Mouse (Mus musculus): ENCODE results near the gene Sez6l. TPM values are rescaled to one million over a fixed set of nuclear protein-coding genes. Genes with fewer than 3 reads are reported as not detected.

The Sez6l gene
- total RNA-seq, 2 experiments from 2014 or later = 0.05 TPM; not detected in 1

DNA sequence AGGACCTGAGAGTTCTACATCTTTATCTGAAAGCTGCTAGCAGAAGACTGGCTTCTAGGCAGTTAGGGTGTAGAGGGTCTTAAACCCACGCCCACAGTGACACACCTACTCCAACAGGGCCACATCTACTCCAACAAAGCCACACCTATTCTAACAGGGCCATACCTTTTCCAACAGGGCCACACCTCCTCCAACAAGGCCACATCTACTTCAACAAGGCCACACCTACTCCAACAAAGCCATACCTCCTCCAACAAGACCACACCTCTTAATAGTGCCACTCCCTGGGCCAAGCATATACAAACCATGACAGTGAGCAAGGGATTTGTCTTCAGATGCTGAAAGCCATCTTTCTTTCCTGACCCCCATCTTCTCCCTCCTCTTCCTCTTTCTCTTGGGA, 14.7 kb upstream of the Sez6l start:
- intact Hi-C loops (cut with DNase I) = no loop called here
- DNase-seq = no peak

DNA sequence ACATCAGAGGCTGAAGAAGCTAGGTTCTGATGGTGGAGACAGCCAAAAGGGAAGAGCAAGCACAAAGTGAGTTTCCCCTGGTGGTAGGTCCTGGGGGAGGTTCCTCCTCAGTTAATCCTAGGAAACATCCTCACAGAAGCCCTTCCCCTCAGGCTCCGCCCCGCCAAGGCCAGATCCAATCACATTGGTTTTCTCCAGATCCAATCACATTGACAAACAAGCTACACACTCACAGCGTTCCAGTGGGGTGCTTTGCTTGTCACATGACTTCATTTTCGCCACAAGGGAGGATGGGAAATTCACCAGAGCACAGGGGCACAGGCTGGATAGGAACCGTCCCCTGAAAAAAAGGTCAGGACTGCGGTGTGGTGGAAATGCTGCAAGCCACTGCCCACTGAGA, 9.1 kb upstream of the Sez6l start:
- intact Hi-C loops (cut with DNase I) = no loop called here
- DNase-seq = no peak

DNA sequence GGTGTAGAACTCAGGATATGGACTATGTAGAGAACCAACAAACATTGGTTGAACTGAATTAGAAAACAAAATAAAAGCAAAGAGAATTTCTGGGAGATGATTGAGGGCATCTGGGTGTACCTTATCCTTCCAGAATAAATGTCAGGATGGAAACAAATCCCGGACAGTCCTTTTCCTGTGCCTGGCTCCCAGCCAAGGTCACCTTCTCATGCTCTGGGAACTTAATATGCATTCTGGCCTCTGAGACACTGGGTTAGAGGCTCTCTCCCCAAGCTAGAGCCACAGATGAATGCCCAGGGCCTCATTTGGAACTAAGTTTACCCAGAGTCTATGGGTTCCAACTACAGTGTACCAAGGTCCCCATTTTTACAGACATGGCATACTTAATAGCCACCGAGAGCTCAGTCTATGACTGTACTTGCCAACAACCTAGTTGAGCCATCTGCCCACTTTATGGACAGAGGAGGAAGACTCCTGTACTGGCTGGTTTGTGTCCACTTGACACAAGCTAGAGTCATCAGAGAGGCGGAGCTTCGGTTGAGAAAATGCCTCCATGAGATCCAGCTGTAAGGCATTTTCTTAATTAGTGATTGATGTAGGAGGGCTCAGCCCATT, 7.3 kb upstream of the Sez6l start:
- intact Hi-C loops (cut with DNase I) = no loop called here
- DNase-seq = no peak

DNA sequence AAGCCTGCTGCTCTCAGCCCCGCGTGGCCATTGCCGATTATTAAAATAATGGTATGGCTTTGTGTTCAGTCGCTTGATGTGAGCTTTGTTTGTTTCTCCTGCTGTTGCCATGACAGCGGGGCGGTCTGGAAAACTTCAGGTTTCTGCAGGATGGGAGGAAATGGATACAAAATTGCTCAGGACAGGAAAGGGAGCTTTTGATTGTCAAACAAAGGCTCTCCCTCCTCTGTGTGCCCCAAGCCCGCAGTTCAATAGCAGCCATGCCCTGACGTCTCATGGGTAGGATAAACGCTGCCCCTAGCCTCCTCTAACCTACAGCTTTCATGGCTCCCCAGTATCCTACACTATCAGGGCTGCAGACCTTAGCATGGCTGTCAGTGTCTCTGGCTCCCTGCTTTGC, 6.3 kb upstream of the Sez6l start:
- DNase-seq = no peak
- intact Hi-C loops (cut with DNase I) = no loop called here

DNA sequence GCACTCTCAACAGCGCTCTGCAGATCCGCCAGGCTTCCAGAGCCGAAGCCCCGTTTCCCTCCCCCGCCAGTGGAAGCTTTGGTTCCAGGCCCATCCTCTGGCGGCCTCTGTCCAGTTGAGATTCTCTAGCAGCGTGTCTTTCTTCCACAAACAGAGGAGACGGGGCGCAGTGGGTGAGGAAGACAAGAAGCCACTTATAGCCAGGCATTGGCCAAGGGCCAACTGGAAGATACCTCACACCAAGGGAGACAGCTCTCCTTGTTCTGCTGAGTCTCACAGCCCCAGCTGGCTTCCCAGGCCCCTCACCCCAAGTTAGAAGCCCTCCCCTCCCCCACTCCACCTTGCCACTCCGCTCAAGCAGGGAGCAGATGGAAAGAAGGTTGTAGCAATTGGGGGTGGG, 765 bp upstream of the Sez6l start:
- DNase-seq = no peak
- intact Hi-C loops (cut with DNase I) = no loop called here

DNA sequence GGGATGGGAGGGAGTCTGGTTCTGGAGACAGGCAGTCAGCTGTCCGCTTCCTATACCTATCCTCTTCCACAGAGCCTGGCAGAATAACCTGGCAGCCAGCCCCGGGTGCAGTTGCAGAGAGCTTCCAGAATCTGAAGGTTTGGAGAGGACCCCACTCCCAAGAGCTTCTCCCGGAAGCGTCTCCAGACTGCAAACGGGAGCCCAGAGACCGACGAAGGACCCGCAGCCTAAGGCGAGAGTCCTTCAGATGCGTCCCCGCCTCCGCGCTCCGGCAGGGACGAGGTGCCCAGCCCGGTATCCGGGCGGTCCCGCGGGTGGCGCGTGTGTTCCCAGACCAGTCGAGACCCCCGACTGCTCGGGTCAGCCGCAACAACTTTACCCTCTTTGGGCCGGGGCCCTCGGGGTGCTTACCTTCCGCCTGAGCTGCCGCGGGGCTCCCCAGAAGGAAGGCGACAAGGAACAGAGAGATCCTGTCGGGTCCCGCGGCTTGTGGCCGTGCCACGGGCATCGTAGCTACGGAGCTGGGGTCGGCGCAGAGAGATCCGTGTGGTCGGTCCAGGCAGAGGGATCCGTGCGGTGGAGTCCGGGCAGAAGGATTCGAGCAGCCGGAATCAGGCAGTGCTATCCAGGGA, 508 bp downstream of the Sez6l start:
- DNase-seq = no peak
- intact Hi-C loops (cut with DNase I) = no loop called here

DNA sequence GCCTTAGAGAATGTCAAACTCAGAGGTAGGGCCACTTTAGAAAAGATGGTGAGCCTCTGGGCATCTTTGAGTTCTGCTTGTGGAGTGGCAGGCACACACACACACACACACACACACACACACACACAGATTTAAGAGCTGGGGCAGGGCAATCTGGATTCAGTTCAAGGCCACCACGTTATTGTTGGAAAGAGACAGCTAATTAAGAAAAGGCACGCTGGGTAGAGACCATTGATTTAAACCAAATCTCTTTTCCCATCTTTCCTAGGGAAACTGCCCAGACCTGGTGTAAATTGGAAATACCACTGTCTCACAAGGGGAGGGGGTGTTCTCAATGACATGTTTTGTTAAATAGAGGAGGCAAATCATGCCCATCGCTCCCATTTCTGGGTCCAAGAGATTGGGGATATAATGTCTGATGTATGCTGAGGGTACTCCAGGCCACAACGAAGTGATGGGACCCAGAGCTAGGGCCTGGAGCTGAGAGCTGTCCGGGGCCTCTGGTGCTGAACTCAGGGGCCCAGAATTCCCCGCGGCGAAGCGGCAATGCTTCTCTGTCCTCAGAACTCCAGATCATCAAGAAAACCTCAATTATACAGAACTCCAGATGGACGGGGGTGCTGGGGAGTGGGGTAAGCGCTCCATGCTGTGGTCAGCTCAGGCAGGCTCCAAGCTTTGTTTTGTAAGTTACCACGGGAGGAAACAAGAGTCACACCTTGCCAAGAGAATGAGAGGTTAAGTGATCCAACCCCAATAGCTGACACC, 1.7 kb downstream of the Sez6l start:
- intact Hi-C loops (cut with DNase I) = no loop called here
- DNase-seq = no peak

DNA sequence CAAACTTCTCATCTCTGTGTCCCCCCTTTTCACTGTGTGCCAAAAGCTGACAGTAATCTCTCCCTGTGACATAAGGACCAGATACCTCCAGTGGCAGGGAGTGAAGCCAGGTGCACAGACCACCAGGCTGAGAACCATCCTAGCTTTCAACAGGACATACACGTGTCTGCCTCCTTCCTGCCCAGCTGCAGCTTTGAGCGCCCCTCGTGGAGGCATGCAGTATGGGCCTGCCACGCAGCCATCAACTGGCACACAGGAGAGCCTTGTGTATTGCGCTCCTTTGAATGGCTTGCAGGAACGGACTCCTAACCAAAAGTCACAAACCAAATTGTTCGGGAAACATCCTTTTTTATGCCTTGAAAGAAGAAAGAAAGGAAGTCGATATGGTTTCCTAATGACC, 3.1 kb downstream of the Sez6l start:
- no peak for DNase-seq

DNA sequence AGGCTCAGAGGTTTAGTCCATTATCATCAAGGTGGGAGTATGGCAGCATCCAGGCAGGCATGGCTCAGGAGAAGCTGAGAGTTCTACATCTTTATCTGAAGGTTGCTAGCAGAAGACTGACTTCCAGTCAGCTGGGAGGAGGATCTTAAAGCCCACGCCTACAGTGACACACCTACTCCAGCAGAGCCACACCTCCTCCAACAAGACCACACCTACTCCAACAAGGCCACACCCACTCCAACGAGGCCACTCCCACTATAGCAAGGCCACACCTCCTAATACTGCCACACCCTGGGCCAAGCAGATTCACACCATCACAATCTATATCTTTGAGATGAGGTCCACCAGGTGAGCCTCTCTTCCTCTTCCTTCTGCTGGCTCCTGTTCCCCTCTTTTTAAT, 4.8 kb downstream of the Sez6l start:
- no peak for DNase-seq
- intact Hi-C loops (cut with DNase I) = no loop called here

More for the DNA sequence above, 3.1 kb downstream of the Sez6l start:
- intact Hi-C loops (cut with DNase I) = no loop called here

DNA sequence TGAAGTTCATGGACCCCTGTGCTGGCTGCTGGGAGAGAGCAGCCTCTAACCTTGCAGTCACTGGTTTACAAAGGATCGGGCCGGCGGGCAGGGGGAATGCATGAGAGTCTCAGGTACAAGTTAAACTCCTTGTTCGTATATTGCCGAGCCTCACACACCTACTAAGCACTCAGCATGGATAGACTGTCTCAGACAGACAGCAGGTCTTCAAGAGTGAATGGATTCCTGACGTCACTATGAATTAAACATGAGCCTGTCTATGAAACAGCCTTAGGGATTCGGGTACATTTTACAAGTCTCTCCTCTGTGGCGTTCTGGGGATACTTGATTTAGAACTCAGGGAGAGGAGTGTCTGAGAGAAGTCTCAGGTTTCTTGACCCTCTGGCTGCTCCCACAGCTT, 11.5 kb downstream of the Sez6l start:
- intact Hi-C loops (cut with DNase I) = no loop called here
- no peak for DNase-seq

DNA sequence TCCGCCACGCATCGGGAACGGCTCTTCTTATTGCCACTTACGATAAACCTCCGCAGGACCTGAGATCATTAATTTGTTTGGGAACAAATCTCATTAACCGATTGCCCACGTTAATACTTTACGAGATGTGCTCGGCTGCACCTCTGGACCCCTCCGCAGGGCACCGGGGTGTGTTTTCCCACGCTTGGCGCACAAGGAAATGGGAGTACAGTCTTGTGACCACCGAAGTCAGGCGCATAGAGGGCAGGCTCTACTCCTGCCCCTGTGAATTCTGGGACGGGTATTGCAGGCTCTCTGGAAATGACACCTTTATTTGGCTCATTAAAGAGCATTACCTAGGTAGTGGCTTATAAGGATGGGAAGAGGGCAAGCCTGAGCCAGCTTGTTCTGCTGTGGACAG, 11.9 kb downstream of the Sez6l start:
- no peak for DNase-seq
- intact Hi-C loops (cut with DNase I) = no loop called here

DNA sequence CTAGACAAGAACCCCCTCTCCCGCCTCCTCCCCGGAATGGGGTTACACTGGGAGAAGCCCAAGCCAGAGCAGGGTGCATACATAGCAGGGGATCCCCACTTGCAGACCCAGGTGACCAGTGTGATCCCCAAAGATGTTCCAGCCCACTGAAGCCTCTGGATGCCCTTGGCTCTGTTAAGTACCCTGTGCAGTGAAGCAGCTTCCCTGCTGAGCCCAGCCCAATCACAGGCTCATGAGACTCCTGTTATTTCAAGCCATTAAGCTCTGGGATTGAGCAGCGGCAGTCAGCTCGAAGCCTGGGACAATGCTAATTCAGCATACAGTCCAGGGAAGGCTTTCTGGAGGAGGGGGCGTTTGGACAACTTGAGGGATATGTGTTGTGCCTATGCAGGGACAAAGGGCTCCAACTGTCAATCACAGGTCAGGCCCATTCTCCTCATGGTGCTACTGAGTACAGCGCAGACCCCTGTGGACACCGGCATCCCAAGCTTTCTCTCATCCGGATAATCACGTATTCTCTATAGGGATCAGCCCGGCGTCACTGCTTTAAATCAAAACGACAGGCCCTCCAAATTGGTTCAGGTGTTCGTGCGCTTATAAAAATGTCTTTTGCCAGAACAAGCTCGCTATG, 16.0 kb downstream of the Sez6l start:
- intact Hi-C loops (cut with DNase I) = no loop called here
- DNase-seq = no peak

DNA sequence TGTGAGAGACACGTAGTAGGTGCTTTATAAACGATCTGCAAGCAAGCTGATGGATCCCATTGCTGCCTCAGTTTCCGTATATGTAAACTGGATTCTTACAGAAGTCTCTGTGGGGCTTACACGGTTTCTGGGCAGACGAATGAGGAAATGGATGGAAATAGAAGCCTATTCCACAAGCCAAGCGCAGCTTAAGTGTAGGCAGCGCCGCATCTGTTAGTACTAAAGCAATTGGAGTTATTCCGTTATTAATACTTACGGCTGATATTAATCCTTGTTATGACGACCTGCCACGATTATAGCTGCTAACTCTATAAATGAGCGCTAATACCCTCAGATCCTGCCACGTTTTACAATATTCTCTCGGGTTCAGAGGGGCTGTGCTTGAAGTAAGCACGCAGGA, 16.8 kb downstream of the Sez6l start:
- no peak for DNase-seq
- intact Hi-C loops (cut with DNase I) = no loop called here

DNA sequence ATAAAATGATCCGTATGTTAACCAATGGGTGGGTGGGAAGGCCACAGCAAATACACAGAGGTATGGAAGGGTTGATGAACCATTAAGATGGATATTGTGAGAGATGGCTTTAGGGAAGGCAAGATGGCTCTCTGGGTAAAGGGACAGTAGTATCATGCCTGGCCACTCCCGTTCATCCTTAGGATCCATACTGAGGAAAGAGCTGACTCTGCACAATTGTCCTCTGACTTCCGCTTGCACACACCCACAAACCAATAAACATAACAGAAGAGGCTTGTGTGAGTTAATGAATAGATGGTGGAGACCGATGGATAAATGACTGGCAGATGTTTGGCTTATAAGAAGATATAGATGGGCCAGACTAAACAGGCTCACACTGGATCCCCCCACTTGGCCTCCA, 19.6 kb downstream of the Sez6l start:
- DNase-seq = no peak
- intact Hi-C loops (cut with DNase I) = no loop called here

DNA sequence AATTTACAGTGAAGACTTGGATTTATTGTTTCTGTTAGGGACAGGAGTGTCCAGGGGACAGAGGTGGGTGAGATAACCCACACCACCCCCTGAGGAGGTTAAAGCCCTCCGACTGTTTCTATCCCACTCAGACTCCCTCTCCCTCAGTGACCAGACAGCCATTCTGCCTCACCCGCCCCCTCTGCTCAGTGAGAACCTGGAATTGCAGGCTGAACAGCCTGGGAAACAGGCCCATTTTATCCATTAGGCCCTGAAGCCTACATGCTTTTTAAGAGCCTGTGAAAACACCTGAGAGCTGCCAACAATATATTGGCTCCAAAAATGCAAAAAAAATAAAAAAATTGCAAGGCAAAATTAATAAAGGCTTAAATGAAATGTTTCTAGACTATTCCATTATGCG, 20.3 kb downstream of the Sez6l start:
- no peak for DNase-seq
- intact Hi-C loops (cut with DNase I) = no loop called here

DNA sequence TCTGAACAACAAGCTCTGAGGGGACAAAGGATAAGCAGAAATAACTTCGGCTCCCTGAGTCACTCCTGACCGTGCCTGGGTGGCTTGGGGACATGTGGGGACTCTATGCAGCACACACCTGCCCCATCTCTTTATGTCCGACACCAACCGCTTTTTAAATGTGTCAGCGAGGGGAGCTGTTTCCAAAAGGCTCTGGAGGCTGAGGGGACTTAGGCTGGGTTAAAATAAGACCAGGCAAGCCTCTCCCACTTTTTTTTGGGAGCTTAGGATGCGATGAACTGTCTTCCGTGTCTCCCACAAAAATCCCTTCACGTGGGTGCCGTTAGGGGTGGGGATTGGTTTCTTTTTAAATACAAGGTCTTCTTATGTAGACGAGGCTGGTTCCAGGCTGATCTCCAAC, 22.5 kb downstream of the Sez6l start:
- intact Hi-C loops (cut with DNase I) = no loop called here
- no peak for DNase-seq

DNA sequence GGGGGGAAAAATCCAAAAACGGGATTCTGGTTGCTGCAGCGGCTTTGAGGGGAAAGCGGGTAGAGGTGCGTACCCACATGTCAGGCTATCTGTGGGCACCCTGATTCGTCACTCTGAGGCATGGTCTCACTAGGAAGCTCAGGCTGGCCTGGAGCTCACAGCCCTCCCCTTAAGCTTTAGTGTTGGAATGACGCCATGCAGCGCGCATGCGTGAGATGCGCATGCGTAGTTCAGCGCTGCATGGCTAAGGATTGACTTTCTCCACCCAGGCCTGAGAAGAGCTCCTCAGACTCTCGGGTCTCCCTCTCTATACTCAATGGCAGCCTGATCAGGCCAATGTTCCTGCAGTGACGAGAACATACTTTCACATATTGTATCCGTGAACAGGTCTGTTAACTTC, 24.2 kb downstream of the Sez6l start:
- intact Hi-C loops (cut with DNase I) = no loop called here

DNA sequence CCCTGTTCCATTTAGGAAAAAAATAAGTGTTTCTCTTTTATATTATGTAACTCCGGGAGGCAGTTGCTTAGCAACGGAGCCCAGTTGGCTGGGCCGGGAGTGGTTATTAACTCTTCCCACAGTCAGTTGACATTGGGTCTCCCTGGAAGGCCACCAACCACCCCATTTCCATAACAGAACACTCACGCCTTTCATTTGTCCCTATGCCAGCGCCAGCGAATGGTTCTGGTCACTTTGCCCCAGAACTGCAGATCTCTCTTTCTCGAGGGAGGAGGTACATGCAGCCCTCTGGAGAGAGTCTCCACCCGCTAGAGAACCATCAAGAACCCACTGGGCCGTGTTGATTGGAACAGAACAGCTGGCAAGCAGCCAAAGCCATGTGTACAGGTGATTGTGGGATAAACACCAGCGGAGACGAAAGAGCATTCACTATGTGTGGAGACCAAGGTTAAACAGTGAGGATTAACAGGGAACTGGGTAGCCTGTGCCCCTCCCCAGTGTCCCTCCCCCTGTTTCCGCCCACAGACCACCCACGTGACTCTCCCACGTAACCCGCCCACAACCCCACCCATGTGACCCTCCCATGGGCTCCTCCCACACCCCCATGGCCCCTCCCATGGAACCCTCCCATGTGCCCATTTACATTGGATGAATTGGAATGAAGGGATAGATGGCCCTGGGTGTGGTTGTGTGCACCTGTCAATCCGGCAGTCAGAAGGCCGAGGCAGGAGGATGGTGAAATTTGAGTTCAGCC, 24.8 kb downstream of the Sez6l start:
- intact Hi-C loops (cut with DNase I) = no loop called here
- no peak for DNase-seq

More for the DNA sequence above, 24.2 kb downstream of the Sez6l start:
- no peak for DNase-seq

DNA sequence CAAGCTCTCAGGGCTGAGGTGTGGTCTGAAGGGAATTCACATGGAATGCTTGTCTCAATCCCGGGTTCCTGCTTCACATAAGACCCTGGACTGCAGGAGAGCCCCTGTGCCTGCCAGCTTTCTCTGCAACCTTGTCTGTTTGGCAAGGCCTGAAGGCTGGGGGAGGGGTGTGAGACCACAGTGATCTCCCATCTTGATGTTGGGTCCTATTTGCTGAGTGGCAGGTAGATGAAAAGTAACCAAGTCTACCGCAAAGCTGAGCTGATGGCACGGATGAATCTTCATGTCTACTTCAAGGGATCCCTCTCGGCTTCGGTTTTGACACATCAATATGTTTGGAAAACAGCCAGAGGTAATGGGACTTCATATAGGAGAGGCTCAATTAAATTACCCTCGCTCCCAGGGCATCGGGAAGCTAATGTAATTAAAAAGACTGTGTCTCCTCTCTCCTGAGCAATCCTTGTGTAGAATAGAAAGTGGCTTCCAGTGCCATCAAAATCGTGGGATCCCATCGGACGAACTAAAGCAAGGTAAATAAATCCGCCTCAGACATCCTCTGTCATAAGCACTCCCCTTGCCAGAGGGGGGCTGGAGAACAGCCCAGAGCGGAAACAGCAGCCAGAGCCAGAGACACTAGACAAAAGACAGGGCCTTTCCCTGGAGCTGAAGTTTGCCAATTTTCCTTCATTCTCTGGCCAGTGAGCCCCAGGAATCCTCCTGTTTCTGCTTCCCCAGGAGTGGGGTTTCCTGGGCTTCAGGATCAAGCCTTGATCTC, 28.0 kb downstream of the Sez6l start:
- intact Hi-C loops (cut with DNase I) = no loop called here
- no peak for DNase-seq

DNA sequence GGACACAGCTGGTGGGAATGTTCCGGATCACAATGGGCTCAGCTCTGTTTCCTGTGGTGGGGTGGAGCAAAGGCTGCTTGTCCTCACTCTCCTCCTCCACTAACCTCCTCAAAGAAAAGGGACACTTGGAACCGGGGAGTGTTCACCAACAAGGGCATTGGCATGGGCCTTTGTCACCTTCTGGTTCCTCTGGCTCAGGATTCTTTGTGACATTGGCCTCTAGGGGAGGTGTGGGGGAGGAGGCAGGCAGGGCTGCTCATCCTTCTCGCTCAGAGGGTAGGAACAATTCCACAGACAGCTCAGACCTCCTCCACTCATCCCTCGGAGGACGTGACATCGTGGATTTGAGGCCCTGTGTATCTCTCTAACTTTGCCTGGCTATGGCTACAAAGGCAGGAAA, 30.2 kb downstream of the Sez6l start:
- intact Hi-C loops (cut with DNase I) = no loop called here

More for the DNA sequence above, 30.2 kb downstream of the Sez6l start:
- DNase-seq = no peak

Measured in gastrocnemius, postnatal 36 days (tissue).